Mouse (Mus musculus): Measurements from ENCODE around the gene Rnd3. TPM values are rescaled to one million over a fixed set of nuclear protein-coding genes. Genes with fewer than 3 reads are reported as not detected.

Gene Rnd3
- total and polyA plus RNA-seq, 3 experiments: not detected

GRCm38 (mm10) chr2:51101187-51101586 is 47.7 kb downstream of the Rnd3 start:
- TF ChIP-seq ZNF384 (IDR thresholded peaks at IDR 0.05; ENCODE audit: low read depth, low read length) (no peak), USF2 (IDR thresholded peaks at IDR 0.05; ENCODE audit: borderline replicate concordance in 1 of 2, insufficient read depth in 1 of 2, low read depth in 1 of 2, low read length in 2 of 2) (no peak), NRF1 (IDR thresholded peaks at IDR 0.05; ENCODE audit: insufficient read depth, low read depth, low read length, poor library complexity, severe bottlenecking) (no peak), ETS1 (IDR thresholded peaks at IDR 0.05; ENCODE audit: low read depth, low read length) (no peak), SIN3A (IDR thresholded peaks at IDR 0.05; ENCODE audit: low read length) (no peak), KAT2A (conservative IDR thresholded peaks at IDR 0.05; ENCODE audit: low read depth, low read length) (no peak), CTCF (IDR thresholded peaks at IDR 0.05 in 2 of 3, conservative IDR thresholded peaks at IDR 0.05 in 1 of 3; ENCODE audit: control insufficient read depth in 1 of 3, insufficient read depth in 1 of 3, low read depth in 2 of 3, low read length in 3 of 3, poor library complexity in 1 of 3, severe bottlenecking in 1 of 3) (no peak), ZMIZ1 (IDR thresholded peaks at IDR 0.05; ENCODE audit: low read depth, low read length) (no peak), TAL1 (IDR thresholded peaks at IDR 0.05; ENCODE audit: low read length) (no peak), ZKSCAN1 (IDR thresholded peaks at IDR 0.05; ENCODE audit: low read depth, low read length) (no peak), MAX (IDR thresholded peaks at IDR 0.05; ENCODE audit: low read length) (no peak), RAD21 (IDR thresholded peaks at IDR 0.05; ENCODE audit: low read depth, low read length) (no peak), CHD1 (IDR thresholded peaks at IDR 0.05; ENCODE audit: low read depth, low read length) (no peak), RCOR1 (IDR thresholded peaks at IDR 0.05; ENCODE audit: low read depth, low read length) (no peak), MEF2A (IDR thresholded peaks at IDR 0.05; ENCODE audit: extremely low read depth, insufficient replicate concordance, low read depth, low read length, poor library complexity, severe bottlenecking) (no peak), SMC3 (IDR thresholded peaks at IDR 0.05; ENCODE audit: low read depth, low read length) (no peak), GABPA (IDR thresholded peaks at IDR 0.05; ENCODE audit: low read depth, low read length) (no peak)
- H3K4me1 ChIP-seq (ENCODE audit: control insufficient read depth in 1 of 2, insufficient read depth in 2 of 2, low read length in 2 of 2): no peaks in the 10 kb centered on the region

DNA sequence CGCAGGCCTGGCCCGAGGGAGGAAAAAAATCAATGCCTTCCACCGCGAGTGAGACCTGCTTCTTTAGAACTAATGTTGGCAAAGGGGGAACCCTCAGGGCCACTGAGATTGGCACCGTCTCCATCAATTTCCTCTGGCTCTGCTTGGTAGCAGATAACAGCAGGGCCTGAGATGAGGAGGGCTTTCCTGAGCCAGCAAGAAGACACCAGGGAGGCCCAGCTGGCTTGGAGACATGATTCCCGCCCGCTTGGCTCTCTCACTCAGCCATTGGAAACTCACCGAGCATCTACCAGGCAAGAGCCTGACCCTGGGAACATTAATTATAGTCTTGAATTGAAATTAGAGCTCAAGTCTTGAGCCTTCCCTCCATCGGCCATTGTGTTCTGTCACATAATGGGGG is 48.9 kb downstream of the Rnd3 start:
- Histone ChIP-seq H3K9me3 (replicated peaks; ENCODE audit: insufficient read depth, low read length) (no peaks in the 10 kb centered on the region), H3K4me1 (ENCODE audit: control insufficient read depth in 1 of 2, insufficient read depth in 2 of 2, low read length in 2 of 2) (no peaks in the 10 kb centered on the region), H3K4me3 (ENCODE audit: control insufficient read depth in 1 of 2, insufficient read depth in 1 of 2, low read depth in 2 of 2, low read length in 2 of 2) (no peak overlapping the region), H3K36me3 (ENCODE audit: control insufficient read depth in 1 of 2, insufficient read depth in 2 of 2, low read length in 2 of 2) (no peaks in the 10 kb centered on the region), H3K27me3 (ENCODE audit: control insufficient read depth in 1 of 2, insufficient read depth in 2 of 2, low read length in 2 of 2) (no peaks in the 10 kb centered on the region), H3K79me2 (ENCODE audit: control insufficient read depth, insufficient read depth, low read length, poor library complexity) (no peaks in the 10 kb centered on the region), H3K9ac (ENCODE audit: control insufficient read depth, low read depth, low read length, poor library complexity, severe bottlenecking) (no peak overlapping the region), H3K27ac (ENCODE audit: control insufficient read depth, low read depth, low read length) (no peak overlapping the region)
- TF ChIP-seq CHD1 (IDR thresholded peaks at IDR 0.05; ENCODE audit: low read depth, low read length) (no peak), MEF2A (IDR thresholded peaks at IDR 0.05; ENCODE audit: extremely low read depth, insufficient replicate concordance, low read depth, low read length, poor library complexity, severe bottlenecking) (no peak), ZMIZ1 (IDR thresholded peaks at IDR 0.05; ENCODE audit: low read depth, low read length) (no peak), ETS1 (IDR thresholded peaks at IDR 0.05; ENCODE audit: low read depth, low read length) (no peak), POLR2AphosphoS2 (IDR thresholded peaks at IDR 0.05; ENCODE audit: low read length) (no peak), CTCF (IDR thresholded peaks at IDR 0.05 in 2 of 3, conservative IDR thresholded peaks at IDR 0.05 in 1 of 3; ENCODE audit: control insufficient read depth in 1 of 3, insufficient read depth in 1 of 3, low read depth in 2 of 3, low read length in 3 of 3, poor library complexity in 1 of 3, severe bottlenecking in 1 of 3) (no peak), NRF1 (IDR thresholded peaks at IDR 0.05; ENCODE audit: insufficient read depth, low read depth, low read length, poor library complexity, severe bottlenecking) (no peak)
- no peak for DNase-seq (ENCODE audit: low read depth, low spot score)

More at GRCm38 (mm10) chr2:51101187-51101586, 47.7 kb downstream of the Rnd3 start:
- Histone ChIP-seq H3K4me3 (ENCODE audit: control insufficient read depth in 1 of 2, insufficient read depth in 1 of 2, low read depth in 2 of 2, low read length in 2 of 2) (no peak overlapping the region), H3K79me2 (ENCODE audit: control insufficient read depth, insufficient read depth, low read length, poor library complexity) (no peaks in the 10 kb centered on the region), H3K27me3 (ENCODE audit: control insufficient read depth in 1 of 2, insufficient read depth in 2 of 2, low read length in 2 of 2) (no peaks in the 10 kb centered on the region), H3K36me3 (ENCODE audit: control insufficient read depth in 1 of 2, insufficient read depth in 2 of 2, low read length in 2 of 2) (no peaks in the 10 kb centered on the region), H3K9ac (ENCODE audit: control insufficient read depth, low read depth, low read length, poor library complexity, severe bottlenecking) (no peak overlapping the region), H3K27ac (ENCODE audit: control insufficient read depth, low read depth, low read length) (no peak overlapping the region), H3K9me3 (replicated peaks; ENCODE audit: insufficient read depth, low read length) (no peaks in the 10 kb centered on the region)
- DNase-seq (ENCODE audit: low read depth, low spot score): no peak
